Mouse (Mus musculus) spleen, postnatal 36 days (tissue): Measurements from ENCODE around the gene Ccr4.
A peak's percentile ranks its signal among the peaks of the same experiment; 100 is the strongest.
"Not testable (repeated sequence)": the region's sequence is repeated elsewhere in the genome, so short reads cannot be mapped to it uniquely, and the experiment has no call there.

Experiments used
- DNase-seq, 2 experiments: peaks; one replicate each; pipeline ENCODE4 v3.0.0; 2022; ENCODE audit warnings: low spot score in 2 of 2, mixed read lengths in 1 of 2

Ccr4 gene

DNA sequence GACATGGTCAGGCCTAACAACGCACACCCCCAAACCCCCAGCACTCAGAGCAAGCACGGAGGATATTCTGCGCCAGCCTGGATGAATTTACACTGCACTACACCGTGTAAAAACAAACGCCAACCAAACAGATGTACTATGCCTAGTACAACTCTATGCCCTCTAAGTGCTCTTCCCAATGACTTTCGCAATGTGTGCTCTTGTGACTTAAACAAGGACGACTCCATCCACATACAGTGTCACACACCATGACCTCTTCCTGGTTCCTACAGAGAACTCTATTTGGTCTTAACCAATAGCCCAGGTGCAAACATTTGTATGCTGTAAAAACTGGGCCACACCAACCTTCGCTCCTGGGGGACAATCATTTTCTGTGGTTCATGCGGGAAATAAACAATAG, 17.8 kb upstream of the Ccr4 start:
- no peak for DNase-seq

DNA sequence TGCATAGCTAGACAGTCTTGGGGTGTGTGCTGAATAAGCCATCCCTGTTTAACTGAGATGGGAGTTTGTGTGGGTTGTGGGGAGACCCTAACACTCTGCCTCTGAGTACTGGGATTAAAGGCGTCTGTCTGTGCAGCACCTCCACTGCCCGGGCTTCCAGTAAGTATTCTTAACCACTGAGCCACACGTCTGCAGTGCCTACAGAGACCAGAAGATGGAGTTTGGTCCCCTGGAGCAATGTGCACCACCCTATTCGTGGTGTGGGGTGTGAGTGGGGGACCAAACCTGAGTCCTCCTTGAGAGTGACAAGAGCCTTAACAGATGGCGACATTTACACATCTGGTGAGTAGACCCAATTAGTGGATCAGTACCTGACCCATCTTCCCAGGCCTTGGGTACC, 17.3 kb upstream of the Ccr4 start:
- no peak for DNase-seq

DNA sequence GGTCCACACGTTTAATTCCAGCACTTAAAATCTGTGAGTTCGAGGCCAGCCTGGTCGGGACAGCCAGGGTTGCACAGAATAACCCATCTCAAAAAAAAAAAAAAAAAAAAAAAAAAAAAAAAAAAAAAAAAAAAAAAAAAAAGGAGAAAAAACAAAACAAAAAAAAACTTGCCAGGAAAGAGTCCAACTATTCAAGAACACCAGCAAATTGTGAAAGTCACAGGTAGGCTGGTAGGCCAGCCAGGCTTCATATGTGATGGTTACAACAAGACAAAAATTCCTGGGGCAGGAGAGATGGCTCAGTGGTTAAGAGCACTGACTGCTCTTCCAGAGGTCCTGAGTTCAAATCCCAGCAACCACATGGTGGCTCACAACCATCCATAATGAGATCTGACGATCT, 15.8 kb upstream of the Ccr4 start:
- not testable (repeated sequence) for DNase-seq

DNA sequence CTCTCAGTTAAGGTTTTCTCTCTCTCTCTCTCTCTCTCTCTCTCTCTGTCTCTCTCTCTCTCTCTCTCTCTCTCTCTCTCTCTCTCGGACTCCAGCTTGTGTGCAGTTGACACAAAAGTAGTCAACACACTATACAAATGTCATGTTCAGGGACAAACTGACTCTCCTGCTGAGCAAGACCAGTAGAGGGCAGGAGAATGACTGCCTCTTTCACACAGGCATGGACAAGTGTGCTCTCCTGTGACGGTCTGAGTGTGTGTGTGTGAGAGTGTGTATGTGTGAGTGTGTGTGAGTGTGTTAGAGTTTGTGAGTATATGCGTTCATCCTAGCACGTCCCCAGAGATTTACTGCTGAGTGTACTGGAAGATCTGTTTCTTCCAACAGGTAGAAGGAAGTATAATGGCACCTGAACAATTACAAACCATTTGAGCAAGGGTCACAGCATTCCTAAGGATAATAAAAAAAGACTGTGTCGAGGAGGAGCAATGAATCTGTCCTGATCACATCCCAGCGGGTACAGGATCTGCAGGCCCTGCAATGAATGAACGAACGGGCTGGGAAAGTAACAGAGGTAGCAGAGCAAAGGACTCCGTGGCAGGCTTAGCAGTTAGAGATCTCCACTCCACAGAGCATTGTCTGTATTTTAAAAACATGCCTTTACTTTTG, 14.2 kb upstream of the Ccr4 start:
- DNase-seq, result no peak

DNA sequence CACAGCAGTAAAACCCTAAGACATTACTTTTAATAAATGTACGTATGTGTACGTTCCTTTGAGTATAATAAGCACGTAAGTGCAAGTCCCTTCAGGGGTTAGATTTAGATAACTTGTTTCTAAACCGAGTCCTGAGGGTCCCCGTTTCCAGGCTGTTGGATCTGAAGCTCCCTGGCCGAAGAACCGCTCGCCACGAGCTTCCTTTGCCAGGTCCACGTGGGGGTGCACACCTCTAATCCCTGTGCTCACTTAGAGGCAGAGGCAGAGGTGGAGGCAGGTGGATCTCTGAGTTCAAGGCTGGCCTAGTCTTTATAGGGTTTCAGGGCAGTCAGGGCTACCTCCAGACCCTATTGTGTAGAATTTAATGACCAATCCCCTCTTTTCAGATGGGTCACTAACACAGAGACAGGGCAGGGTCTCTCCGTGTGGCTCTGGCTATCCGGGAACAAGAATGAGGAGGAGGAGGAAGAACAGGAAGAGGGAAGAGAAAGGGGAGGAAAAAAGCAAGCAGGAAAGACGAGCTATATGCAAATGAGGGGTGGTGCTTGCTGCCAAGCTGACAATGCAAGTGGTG, 13.3 kb upstream of the Ccr4 start:
- DNase-seq, result no peak

DNA sequence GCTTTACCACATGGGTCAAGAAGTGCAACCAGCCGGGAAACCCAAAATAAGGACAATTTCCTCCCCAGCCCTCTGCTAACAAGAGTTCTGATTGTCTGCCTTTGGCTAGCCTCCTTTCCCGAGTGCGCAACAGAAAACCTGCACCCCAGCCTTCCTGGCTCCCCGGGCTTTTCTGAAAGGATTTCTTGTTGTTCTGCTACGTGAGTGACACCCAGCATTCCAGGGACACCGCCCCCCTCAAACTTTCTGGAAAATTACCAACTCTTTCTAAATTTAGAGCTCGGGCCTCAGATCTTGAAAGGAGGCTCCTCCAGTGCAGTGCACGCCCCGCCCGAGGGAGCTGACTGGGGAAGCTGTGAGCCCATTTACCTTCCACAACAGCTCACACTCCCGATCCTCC, 10.6 kb upstream of the Ccr4 start, which contains the start of gene C130032M10Rik:
Gene C130032M10Rik (plus strand): TSS at position 334 of the 400 bp plus-strand sequence.
- DNase-seq, result no peak

DNA sequence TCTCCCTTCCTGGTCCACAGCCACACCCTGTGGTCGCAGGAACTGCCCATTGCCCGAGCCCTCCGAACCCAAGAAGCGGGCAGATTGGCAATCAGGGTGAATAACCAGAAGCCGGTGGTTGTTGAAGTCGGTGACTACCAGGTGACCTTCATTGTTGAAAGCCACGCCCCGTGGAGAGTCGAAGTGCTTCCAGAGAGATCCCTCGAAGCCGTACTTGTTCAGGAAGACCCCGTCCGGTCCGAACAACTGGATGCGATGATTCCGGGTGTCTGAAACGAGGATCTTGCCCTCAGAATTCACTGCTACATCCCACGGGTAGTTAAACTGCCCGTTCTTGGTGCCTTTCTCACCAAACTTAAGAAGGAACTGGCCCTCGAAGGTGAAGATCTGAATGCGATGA, 8.1 kb upstream of the Ccr4 start:
- DNase-seq, result no peak

DNA sequence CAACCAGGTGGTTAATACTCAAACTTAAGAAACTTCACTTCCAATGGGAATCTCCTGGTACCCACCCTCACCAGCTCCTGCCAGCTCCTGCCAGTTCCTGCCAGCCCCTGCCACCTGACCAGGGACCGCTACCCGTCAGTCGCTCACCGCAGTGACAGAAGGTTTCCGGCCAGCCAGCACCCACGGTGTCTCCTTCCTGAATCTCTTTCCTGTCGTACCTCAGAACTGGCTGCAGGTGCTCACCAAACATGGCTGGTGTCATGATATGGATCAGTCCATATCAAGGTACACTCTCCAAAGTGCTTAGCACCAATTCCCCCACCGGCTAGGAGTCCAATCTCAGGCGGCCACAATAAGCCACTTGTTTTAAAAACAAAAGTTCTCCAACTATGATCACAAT, 5.1 kb upstream of the Ccr4 start:
- DNase-seq, result peak in 1 of 2 experiments; percentile 11

DNA sequence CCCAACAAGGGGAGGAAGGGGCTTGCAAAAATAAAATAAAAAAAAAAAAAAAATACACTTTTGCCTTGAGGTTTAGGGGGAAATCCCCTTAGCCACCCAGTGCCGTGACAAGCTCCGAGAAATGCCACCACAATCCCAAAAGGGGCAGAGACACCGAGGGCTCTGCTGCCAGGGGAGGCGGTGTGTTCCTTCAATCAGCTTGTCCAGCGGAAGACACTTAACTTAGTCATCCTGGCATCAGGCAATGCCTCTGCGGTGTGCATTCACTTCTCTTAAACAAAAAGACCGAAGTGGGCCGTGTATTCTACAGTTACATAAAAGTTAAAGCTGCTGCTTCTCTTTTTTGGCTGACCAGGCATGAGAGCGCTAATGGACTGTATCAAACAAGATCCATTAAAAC, 2.7 kb upstream of the Ccr4 start:
- DNase-seq, result no peak

DNA sequence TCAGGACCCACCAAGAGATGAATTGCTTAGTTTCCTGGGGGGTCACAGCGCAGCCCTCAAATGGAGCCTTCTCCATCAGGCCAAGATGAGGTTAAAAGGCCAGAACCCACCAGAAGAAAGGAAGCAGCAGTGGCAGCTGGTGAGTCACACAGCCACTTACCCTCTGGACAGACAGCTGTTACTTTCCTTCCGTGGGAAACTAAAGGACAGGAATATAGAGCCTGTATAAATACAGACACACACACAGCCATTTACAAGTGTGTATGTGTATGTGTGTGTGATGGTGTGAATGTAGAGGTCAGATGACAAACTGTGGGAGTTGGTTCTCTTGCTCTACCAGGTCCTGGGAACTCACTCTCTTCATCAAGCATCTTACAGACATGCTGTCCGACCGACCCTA, 1.8 kb upstream of the Ccr4 start:
- DNase-seq, result no peak

DNA sequence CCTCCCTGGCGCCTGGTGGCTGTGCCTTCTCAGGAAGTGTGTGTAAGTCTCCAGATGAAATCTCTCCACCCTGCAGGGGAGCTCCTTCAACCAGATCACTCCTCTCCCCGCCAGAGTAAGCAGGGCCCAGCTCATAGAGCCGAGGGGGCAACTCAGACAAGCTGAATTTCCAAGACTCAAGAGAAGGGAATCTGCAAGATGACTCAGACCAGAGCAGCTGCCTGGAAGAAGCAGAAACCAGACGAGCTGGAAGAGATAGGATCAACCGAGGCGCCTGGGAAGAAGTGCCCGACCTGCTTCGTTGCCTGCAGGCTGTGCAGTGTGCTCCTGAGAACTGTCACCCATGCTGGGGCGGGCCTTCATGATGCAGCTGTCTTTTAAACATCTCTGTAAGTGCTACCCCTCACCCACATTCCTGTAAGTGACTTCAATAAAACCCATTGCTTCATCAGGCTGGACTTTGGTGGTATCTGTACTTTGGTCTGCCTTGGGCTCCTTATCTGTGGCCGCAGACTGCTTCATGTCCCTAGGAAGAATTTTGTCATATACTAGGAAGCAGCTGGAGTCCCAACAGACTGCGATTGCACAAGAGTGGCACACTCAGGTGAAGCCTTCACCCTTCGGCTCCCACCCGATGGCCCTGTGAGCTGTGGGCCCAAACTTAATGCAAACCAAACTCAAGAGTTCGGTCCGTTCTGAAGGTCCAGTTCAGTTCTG, 1.8 kb downstream of the Ccr4 start:
- no peak for DNase-seq

DNA sequence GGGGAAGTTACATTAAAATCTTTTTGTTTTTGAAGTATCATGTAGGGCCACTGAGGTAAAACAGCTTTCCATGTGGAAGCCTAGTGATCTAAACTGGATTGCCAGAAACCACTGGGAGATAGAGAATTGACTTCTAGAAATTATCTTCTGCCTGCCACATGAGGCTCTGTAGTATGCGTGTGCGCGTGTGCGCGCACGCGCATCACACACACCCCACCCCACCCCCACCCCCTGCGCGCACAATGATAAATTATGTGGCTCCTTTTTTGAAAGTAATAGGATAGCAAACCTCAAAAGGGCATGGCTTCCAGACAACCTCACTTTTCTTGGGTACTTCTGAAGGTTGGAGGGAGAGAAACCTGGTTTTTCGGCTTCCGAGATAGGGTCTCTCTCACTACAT, 2.8 kb downstream of the Ccr4 start:
- DNase-seq, result no peak

DNA sequence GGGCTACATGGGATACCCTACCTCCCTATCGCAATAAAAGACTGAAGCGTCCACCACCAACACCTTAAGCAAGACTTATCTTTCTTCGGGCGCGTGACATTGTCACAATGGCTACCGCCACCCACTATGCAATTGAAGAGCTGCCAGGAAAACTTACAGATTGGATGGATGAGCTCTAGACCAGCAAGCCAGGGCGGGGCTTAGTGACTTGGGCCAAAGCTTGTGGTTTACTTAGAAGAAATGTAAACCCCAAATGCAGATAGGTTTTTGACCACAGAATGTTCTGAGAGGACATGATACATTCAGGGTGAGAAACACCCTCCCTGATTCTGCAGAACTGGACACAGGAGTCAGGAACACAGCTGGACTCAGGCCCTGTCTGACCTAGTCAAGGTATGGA, 3.6 kb downstream of the Ccr4 start:
- no peak for DNase-seq

DNA sequence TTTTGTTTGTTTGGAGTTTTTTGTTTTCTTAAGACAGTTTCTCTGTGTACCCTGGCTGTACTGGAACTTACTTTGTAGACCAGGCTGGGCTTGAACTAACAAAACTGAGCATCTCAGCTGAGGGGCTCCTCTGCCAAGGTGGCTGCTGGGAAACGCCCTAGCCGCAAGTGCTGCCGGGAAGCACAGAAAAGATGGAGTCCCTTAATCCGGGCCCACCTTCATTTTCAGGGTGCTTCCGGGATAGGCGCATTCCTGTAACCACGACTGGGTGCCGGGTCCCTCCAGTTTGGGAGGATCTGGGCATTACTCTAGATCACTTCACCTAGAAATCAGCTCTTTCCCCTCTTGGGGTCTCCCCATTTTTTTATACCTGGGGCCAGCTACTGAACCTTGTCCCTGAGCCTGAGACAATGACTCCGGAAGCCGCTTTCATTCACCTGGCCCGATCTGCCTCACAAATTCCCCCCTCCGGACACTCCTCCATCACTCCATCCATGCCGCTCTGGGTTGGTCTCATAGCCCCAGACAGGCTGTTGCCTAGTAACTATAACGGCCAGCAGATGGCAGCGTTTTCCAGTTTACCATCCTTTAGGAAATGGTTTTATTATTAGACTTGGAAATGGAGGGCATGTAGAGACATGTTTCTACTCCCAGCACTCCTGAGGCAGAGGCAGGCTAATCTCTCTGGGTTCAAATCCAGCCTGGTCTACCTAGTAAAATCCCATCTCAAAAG, 4.8 kb downstream of the Ccr4 start:
- DNase-seq, result no peak

DNA sequence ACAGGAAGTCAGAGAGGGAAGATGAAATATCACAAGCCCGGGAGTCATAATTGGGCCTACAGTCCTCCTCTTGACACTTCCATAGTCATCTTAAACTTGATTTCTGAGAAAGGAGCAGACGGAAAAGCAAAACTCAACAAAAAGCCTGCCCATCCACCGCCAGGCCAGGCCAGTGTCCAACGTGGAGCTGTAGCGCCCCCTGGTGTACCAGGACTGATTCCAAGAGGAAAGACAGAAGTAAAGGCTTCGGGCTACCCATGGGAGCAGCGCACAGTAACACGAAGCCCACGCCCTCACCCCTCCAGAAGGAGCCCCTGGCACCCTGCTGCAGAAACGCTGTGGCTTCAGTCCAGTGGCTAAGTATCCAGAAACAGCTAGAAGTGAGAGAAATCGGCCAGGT, 6.5 kb downstream of the Ccr4 start:
- DNase-seq, result peak; percentile 44 to 54

DNA sequence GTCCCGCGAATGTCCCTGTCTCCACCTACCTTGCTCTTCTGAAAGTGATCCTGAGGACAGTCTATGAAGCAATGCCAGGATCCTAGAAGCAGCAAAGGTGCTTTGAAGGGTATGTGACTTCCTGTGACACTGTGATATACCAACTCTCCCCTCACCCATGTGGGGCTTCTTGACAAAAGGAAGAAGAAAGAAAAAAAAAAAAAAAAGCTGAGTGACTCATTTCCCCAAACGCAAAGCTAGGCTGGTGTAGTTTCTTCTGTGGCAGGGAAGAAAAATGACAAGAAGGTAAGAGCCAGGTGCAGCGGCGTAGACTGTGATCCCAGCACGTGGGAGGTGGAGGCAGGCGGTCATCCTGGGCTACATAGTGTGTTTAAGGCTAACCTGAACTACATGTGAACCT, 8.2 kb downstream of the Ccr4 start:
- no peak for DNase-seq

DNA sequence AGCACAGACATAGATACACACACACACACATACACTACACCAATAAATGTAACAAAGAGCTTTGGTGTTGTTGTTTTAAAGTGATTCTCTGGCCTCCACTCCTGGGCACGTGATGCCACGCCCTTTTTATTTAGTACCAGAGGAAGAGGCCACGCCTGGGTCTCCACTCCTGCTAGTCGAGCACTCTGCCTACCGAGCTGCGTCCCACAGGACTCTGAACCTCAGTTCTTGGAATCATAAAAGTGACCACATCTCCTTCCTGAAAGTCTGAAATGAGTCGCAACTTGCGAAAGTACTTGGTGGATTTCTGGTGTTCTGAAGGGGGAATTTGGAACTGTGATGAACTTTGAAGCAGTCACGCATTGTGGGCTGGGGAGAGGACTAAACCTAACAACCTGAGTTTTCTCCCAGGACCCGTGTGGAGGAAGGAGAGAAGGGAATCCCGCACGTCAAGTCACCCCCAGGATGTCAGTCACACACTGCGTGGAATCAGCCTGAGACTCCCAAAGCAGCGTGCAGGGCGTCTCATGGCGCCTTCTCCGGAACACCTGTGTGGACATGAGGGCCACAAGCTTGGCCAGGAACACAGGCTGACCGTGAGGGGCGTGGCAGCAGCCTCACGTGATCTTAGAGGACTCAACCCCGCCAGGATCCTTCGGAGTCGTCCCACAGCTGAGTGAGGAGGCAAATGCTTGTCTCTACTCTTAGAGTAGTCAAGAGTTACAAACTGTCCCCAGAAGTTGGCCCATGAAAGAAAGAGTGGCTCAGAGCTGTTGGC, 17.0 kb downstream of the Ccr4 start:
- no peak for DNase-seq

DNA sequence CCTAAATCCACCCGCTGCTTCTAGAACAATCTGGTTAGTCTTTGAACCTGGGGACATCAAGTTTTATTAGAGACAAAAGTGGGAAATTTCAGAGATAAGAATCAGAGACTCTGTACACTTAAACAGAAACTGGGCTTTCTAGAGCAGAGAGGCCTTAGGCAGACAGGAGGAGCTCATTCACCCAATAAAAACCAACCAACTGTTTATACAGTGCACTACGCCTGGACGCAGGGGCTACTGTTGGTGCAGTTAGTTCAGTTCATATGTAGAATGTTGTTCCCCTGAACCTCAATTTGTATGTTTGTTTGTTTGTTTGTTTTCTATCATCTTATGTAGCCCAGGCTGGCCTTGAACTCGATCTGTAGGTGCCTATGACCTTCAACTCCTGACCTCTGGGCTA, 17.9 kb downstream of the Ccr4 start:
- no peak for DNase-seq

DNA sequence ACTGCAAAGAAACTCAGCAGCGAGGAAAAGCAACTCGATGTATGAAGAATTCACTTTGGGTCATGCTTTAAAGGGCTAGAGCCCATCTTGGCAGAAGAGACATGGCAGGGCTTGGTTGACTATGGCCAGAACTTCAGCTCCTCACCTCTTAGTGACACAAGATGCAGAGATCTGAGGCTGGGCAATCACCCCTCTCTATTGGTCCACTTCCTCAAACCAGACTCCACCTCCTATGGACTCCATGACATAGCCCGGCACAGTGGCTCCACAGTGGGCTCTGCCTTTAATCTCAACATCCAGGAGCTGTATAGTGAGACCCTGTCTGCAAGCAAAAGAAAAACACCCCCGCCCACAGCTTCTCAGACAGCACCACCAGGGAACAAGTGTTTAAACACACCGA, 19.9 kb downstream of the Ccr4 start:
- no peak for DNase-seq

DNA sequence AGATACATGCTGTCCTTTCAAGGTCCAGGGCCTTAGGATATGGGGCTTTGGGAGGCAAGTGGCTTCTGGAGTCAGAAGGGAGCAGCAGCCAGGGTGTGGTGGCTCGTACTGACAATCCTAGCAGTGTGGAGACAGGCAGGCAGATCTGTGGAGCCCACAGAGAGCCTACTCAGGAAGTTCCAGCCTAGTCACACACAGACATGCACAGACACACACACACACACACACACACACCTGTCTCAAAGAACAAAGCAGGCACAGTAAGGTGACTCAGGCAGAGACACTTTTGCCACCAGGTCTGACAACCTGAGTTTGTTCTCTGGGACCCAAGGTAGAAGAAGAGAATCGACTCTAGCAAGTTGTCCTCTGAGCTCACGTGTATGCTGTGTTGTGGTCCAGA, 23.8 kb downstream of the Ccr4 start:
- DNase-seq, result no peak

DNA sequence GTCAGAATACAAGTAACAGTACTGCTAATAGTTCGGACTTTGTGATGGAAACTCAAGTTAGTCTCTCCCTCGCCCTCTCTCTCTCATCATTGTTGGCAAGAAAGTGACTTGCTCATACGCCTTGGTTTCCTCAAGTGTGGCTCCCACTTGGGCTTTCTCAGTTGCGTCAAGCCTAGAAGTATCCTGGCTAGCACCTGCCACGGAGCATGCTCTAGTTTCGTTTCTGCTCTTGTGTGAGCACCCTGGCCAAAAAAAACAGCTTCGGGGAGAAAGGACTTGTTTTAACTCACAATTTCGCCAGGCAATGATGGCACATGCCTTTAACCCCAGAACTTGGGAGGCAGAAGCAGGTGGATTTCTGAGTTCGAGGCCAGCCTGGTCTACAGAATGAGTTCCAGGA, 27.7 kb downstream of the Ccr4 start:
- no peak for DNase-seq

DNA sequence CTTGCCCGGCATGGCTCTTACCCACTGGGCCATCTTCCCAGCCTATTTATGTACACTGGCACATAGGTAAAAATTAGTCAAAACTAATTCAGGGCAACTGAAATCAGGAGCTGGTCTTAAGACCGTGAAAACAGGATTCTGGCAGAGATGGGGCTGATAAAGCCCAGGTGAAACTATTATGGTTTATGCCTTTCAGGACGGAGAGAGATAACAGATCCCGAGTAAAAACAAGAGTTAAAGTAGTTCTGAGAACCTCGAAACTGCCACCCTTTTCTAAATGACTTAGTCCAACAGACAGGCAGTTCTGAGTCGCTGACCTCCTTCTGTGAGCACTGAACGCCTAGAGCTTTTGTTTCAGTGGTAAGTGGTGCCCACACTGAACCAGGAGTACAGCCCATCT, 32.8 kb downstream of the Ccr4 start:
- DNase-seq, result no peak
